Mouse (Mus musculus) B cell, adult 2 months (primary cell): ENCODE measurements around the gene Gm3005.
"Not testable (repeated sequence)": the region's sequence is repeated elsewhere in the genome, so short reads cannot be mapped to it uniquely, and the experiment has no call there.

ENCODE experiments used
- DNase-seq, 2 experiments: peaks; one replicate each; pipeline ENCODE4 v3.0.0; 2022

Gm3005 gene

DNA sequence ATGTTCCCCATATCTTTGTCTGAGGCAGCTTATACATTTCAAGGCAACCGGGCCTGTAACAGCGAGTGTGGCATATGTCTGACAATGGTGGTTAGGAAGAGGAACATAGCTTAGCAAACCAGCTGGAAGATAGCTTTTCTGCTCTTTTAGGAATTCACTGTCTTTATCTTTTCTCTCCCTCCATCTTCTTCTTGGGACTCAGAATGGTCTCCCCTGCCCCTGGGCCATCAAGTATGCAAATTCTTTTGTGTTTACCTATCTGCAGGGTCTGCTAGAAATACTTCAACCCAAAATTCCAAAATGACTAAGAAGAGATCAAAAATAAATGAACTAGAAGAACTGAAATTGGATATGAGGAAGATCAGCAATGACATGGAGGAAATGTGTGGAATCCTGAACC lies at the start of gene Gm3005:
Gene Gm3005, plus strand, starts transcription at position 301 of the 400 bp plus-strand sequence.
- DNase-seq: not testable (repeated sequence)

GRCm38 (mm10) chr14:3394793-3395192 lies 33.1 kb upstream of the Gm3005 start, which contains the start of gene Gm10413:
TSS of gene Gm10413 (plus strand) at chr14:3395093.
- not testable (repeated sequence) for DNase-seq

DNA sequence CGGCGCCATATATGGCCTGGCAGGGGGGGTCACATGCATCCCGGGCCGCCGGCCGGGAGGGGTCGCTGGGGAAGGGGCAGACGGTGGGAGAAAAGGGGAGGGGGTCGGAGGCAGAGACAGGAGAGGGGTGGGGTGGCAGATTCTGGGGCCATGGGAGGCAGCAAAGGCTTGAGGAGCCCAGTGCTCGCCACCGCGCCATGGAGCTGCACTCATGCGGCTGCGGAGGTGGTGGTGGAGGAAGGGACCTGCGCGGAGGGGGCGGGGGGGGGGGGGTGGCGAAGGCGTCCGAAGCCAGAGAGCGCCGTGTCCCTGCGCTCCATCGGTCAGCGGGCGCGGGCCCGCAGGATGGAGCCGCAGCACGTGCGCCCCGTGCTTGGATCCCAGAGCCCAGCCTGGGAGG lies 15.6 kb upstream of the Gm3005 start, which contains the start of gene Gm10409:
Gene Gm10409, plus strand, starts transcription at position 301 of the 400 bp plus-strand sequence.
- DNase-seq: not testable (repeated sequence)

DNA sequence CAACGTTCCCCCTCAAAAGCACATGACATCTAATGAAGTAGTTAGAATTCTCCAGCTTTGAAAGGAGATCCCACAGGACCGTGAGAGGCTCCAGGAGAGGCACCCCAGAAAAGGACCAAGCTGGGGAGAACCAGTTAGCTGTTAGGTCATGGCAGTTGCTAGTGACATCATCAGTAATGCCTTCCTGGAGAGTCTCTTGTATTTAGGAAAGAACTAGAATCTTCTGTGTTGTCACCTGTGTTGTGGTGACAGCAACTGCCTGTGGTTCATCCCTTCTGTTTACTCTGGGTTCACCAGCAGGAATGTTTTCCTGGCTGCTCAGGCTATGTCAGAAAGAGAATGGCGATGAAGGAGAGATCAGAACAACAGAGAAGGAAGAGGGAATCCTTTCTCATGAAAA lies 21.2 kb downstream of the Gm3005 start, which contains the start of gene Gm10408:
Gene Gm10408, plus strand, starts transcription at position 301 of the 400 bp plus-strand sequence.
- DNase-seq: not testable (repeated sequence)

DNA sequence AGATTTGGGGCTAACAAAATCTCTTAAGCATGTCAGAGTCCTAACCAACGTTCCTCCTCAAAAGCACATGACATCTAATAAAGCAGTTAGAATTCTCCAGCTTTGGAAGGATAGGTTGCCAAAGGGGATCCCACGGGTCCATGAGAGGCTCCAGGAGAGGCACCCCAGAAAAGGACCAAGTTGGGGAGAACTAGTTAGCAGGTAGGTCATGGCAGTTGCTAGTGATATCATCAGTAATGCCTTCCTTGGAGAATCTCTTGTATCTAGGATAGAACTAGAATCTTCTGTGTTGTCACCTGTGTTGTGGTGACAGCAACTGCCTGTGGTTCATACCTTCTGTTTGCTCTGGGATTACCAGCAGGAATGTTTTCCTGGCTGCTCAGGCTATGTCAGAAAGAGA lies 206.3 kb downstream of the Gm3005 start, which contains the start of gene Gm3012:
Gene Gm3012, plus strand, starts transcription at position 301 of the 400 bp plus-strand sequence.
- not testable (repeated sequence) for DNase-seq
